Mouse (Mus musculus) cortical plate, adult 2 months (tissue): ENCODE data around the gene 1700123O20Rik.

Experiments
- CTCF ChIP-seq: fragments of 200-500 bp; IDR thresholded peaks from 2 replicates; pipeline ENCODE4 v1.5.1; 2011; ENCODE audit warnings: mild to moderate bottlenecking, control low read depth, low read length; ENCODE audit not compliant: insufficient read depth; ENCODE audit errors: extremely low read depth
- POLR2A ChIP-seq: fragments of 200-500 bp; IDR thresholded peaks from 2 replicates; pipeline ENCODE4 v1.6.1; 2011; ENCODE audit warnings: mild to moderate bottlenecking, low read length, control low read depth; ENCODE audit not compliant: insufficient read depth; ENCODE audit errors: extremely low read depth

GRCm38 (mm10) chr14:54709054-54709453 lies 23.0 kb downstream of the 1700123O20Rik start:
- no peak for TF ChIP-seq POLR2A
- TF ChIP-seq CTCF = no peak
